In the genomic region with DNA sequence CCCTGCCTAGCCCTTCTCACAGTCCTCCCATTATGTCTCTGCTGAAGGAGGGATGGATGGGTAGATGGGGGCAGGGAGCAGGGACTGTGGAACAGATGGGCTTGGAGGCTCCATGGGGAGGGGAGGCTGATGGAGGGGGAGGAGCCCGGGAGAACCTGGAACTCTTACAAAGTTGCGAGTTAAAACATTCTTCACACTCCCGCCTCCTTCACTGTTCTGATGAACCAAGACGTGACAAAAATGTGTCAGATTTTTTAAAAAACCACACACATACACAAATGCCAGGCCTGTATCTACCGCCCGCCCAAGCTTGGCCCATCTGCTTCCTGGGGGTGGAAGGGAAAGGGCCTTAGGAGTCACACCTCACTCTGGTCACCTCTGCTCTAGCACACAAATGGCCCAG, we compare ENCODE assay signal across 12 mouse cellular contexts.
DNase-seq lines count a peak whose midpoint lies in the region; ATAC-seq lines count a peak whose summit lies in the region.
"Had no signal": no experiment of that assay in that cellular context is flagged by ENCODE, and none has a peak within 500 bp of the region (broad histone marks: within the 10 kb centered on the region; RNA-seq: fewer than 3 reads in every experiment).

No protein-coding gene starts in this region.

- no peak overlapping the region for H3K9ac ChIP-seq in forebrain, embryonic 13.5 days
- no peak overlapping the region for H3K9ac ChIP-seq in liver, embryonic 11.5 days (ENCODE audit: low read depth, low read length)
- H3K9ac ChIP-seq: kidney, embryonic 15.5 days had no signal

- H3K27me3 ChIP-seq in forebrain, embryonic 13.5 days: 0 out of 2 replicates have a peak, but pooled peaks cover 6% of the 10 kb centered on the region
- peaks cover 9% of the 10 kb centered on the region; the same call in 1 of the 2 replicates for H3K27me3 ChIP-seq in forebrain, embryonic 10.5 days (ENCODE audit: poor library complexity, severe bottlenecking)
- H3K27me3 ChIP-seq in liver, embryonic 11.5 days (replicated peaks; ENCODE audit: control insufficient read depth, insufficient read depth, low read length): peaks cover 7% of the 10 kb centered on the region; the same call in 1 of the 2 replicates
- H3K27me3 ChIP-seq: kidney, embryonic 15.5 days had no signal

- H3K4me3 ChIP-seq in forebrain, embryonic 13.5 days: no peak overlapping the region
- H3K4me3 ChIP-seq in forebrain, embryonic 10.5 days: no peak overlapping the region
- H3K4me3 ChIP-seq in liver, embryonic 11.5 days (ENCODE audit: low read depth, low read length): no peak overlapping the region
- H3K4me3 ChIP-seq: kidney, embryonic 15.5 days had no signal

- no peaks in the 10 kb centered on the region for H3K9me3 ChIP-seq in forebrain, embryonic 13.5 days (replicated peaks)
- H3K9me3 ChIP-seq in forebrain, embryonic 10.5 days: no peaks in the 10 kb centered on the region
- H3K9me3 ChIP-seq in liver, embryonic 11.5 days (ENCODE audit: control insufficient read depth, low read length): no peaks in the 10 kb centered on the region
- H3K9me3 ChIP-seq: kidney, embryonic 15.5 days had no signal

- H3K27ac ChIP-seq in forebrain, embryonic 13.5 days: peak overlapping the region; percentile 48
- no peak overlapping the region for H3K27ac ChIP-seq in forebrain, embryonic 10.5 days
- H3K27ac ChIP-seq in liver, embryonic 11.5 days (ENCODE audit: low read depth, low read length): no peak overlapping the region
- H3K27ac ChIP-seq: kidney, embryonic 15.5 days had no signal

- ATAC-seq in forebrain, embryonic 13.5 days: peak; percentile 65; the same call in 1 of the 2 replicates
- ATAC-seq in granulocyte monocyte progenitor cell, adult 5-6 weeks (replicated peaks; ENCODE audit: poor library complexity, severe bottlenecking): no peak
- ATAC-seq in liver, embryonic 11.5 days (replicated peaks; ENCODE audit: low FRiP score): no peak

- no peak overlapping the region for H3K4me2 ChIP-seq in forebrain, embryonic 13.5 days
- H3K4me2 ChIP-seq in liver, embryonic 11.5 days: no peak overlapping the region
- H3K4me2 ChIP-seq: kidney, embryonic 15.5 days had no signal

- WGBS in forebrain, embryonic 13.5 days: 83% methylated on average over 6 of the region's 6 CpGs
- 91% methylated on average over 6 of the region's 6 CpGs for WGBS in forebrain, embryonic 10.5 days
- WGBS in liver, embryonic 11.5 days: 66% methylated on average over 6 of the region's 6 CpGs

- H3K36me3 ChIP-seq in forebrain, embryonic 13.5 days (ENCODE audit: poor library complexity, severe bottlenecking): no peaks in the 10 kb centered on the region
- H3K36me3 ChIP-seq in forebrain, embryonic 10.5 days (replicated peaks): no peaks in the 10 kb centered on the region
- no peaks in the 10 kb centered on the region for H3K36me3 ChIP-seq in liver, embryonic 11.5 days (ENCODE audit: control insufficient read depth, insufficient read depth, low read length)
- H3K36me3 ChIP-seq: kidney, embryonic 15.5 days had no signal

- H3K4me1 ChIP-seq in forebrain, embryonic 13.5 days: peaks cover 33% of the 10 kb centered on the region
- H3K4me1 ChIP-seq in forebrain, embryonic 10.5 days: peaks cover 29% of the 10 kb centered on the region
- no peaks in the 10 kb centered on the region for H3K4me1 ChIP-seq in liver, embryonic 11.5 days (replicated peaks; ENCODE audit: control insufficient read depth, insufficient read depth, low read length)

- no peak for DNase-seq in forebrain, embryonic 10.5 days (ENCODE audit: extremely low spot score, low spot score)
- peak; percentile 45 to 57 for DNase-seq in cerebellum, postnatal 36 days
- DNase-seq in layer of hippocampus, adult 9-10 months (ENCODE audit: low spot score): peak; percentile 73
- DNase-seq in right cerebral cortex, adult 2 months (ENCODE audit: low spot score in 2 of 2): peak; percentile 81 to 91
- DNase-seq in spleen, postnatal 4 days (ENCODE audit: low spot score in 2 of 2): no peak
- no peak for DNase-seq in liver, embryonic 11.5 days (ENCODE audit: low spot score)
- DNase-seq: adrenal gland, adult 2 months; heart, postnatal 14 days; lung, postnatal 10 days had no signal

Comparison
In these comparisons a context has a peak if more than half of its experiments do, and no peak if none do; other contexts are left out.
1. DNase-seq: peak in cerebellum, postnatal 36 days (2 of 2), layer of hippocampus, adult 9-10 months (single experiment) and right cerebral cortex, adult 2 months (2 of 2); none in forebrain, embryonic 10.5 days (single experiment), spleen, postnatal 4 days (0 of 2) and liver, embryonic 11.5 days (single experiment).